Mouse (Mus musculus) heart, postnatal 0 days (tissue): Measurements from ENCODE around the gene Uvrag.

Source experiments
- CTCF ChIP-seq: IDR thresholded peaks from 2 replicates; pipeline ENCODE4 v1.5.1; 2016; ENCODE audit warnings: antibody characterized with exemption, control low read depth, low read depth
- EP300 ChIP-seq: IDR thresholded peaks from 2 replicates; pipeline ENCODE4 v1.6.1; 2016; ENCODE audit warnings: antibody characterized with exemption, low read depth

- no peak for TF ChIP-seq CTCF
- TF ChIP-seq EP300, result no peak
Observed at GRCm38 (mm10) chr7:99027185-99027584, 113.8 kb downstream of the Uvrag start.
